Mouse (Mus musculus) liver, embryonic 14.5 days (tissue): ENCODE data around the gene Ifna15.

Source experiments
- CTCF ChIP-seq: IDR thresholded peaks from 2 replicates; pipeline ENCODE4 v1.5.1; 2016; ENCODE audit warnings: antibody characterized with exemption, low read depth, control low read depth
- EP300 ChIP-seq: IDR thresholded peaks from 2 replicates; pipeline ENCODE4 v1.6.1; 2016; ENCODE audit warnings: antibody characterized with exemption, low read depth

DNA sequence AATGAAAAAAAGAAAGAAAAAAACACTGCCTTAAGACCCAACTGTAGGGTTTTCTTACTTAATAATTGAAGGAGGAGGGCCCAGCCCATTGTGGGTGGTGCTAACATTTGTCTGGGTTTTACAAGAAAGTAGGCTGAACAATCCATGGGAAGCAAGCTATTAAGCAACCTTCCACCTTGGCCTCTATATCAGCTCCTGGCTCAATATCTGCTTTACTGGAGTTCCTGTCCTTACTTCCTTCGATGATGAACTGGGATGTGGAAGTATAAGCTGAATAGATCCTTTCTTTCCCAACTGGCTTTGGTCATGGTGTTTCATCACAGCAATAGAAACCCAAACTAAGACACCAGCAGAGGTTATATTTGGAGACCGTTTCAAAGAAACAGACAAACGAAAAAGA lies 32.7 kb downstream of the Ifna15 start:
- TF ChIP-seq CTCF (no peak), EP300 (no peak)
